Mouse (Mus musculus) neural tube, embryonic 15.5 days (tissue): ENCODE data around the gene Slc9a9. TPM values are rescaled to one million over a fixed set of nuclear protein-coding genes. Genes with fewer than 3 reads are reported as not detected.

Experiments
- ATAC-seq: fragments of 200-750 bp; cut with Nextera tagmentation; 2 replicates; pipeline ENCODE4 v1.8.0; 2017; ENCODE audit warnings: mild to moderate bottlenecking, moderate TSS enrichment, moderate library complexity; ENCODE audit not compliant: low FRiP score
- H3K27ac ChIP-seq: fragments of 300-500 bp; sonication (generic); replicated peaks from 2 replicates; pipeline ENCODE4 v1.5.1; 2015; ENCODE audit warnings: mild to moderate bottlenecking, inconsistent platforms
- H3K27me3 ChIP-seq: fragments of 300-500 bp; sonication (generic); replicated peaks from 2 replicates; pipeline ENCODE4 v1.6.1; 2015; ENCODE audit warnings: inconsistent platforms
- H3K36me3 ChIP-seq: fragments of 300-500 bp; sonication (generic); 2 replicates; pipeline ENCODE4 v1.6.1; 2015; ENCODE audit warnings: inconsistent platforms
- H3K4me1 ChIP-seq: fragments of 300-500 bp; sonication (generic); 2 replicates; pipeline ENCODE4 v1.6.1; 2015; ENCODE audit warnings: inconsistent platforms
- H3K4me2 ChIP-seq: fragments of 300-500 bp; sonication (generic); 2 replicates; pipeline ENCODE4 v1.6.1; 2015; ENCODE audit warnings: inconsistent platforms, mild to moderate bottlenecking, moderate library complexity
- H3K4me3 ChIP-seq: fragments of 300-500 bp; sonication (generic); replicated peaks from 2 replicates; pipeline ENCODE4 v1.5.1; 2015; ENCODE audit warnings: mild to moderate bottlenecking, inconsistent platforms
- H3K9ac ChIP-seq: fragments of 300-500 bp; sonication (generic); replicated peaks from 2 replicates; pipeline ENCODE4 v1.6.1; 2015; ENCODE audit warnings: mild to moderate bottlenecking, inconsistent platforms
- H3K9me3 ChIP-seq: fragments of 300-500 bp; sonication (generic); replicated peaks from 2 replicates; pipeline ENCODE4 v1.6.1; 2016; ENCODE audit warnings: inconsistent platforms
- WGBS: fragments of 180-500 bp; shearing (Covaris S2); methylation state at CpG from one replicate; pipeline ENCODE4 v1.1.7; 2015; ENCODE audit warnings: mixed read lengths; 5-methylcytosine and 5-hydroxymethylcytosine counted together
- polyA plus RNA-seq: library from polyadenylated mRNA; unstranded; fragments of >200 nt; fragmentation: Nextera tagmentation; extraction: Ambion mirVana; gene quantifications from 2 replicates; pipeline ENCODE4 v1.2.1, GENCODE M21; 2015

Gene Slc9a9
- polyA plus RNA-seq, 1 experiment from 2014 or later, result 9.2 TPM

GRCm38 (mm10) chr9:95193672-95194071 lies 524.0 kb downstream of the Slc9a9 start:
- H3K27me3 ChIP-seq, result no peaks in the 10 kb centered on the region
- H3K4me1 ChIP-seq, result no peaks in the 10 kb centered on the region
- H3K4me2 ChIP-seq, result no peak overlapping the region
- H3K36me3 ChIP-seq, result no peaks in the 10 kb centered on the region
- 0 out of 2 replicates have a peak overlapping the region, but pooled peaks have one; percentile 6 for H3K27ac ChIP-seq
- H3K9ac ChIP-seq, result no peak overlapping the region
- ATAC-seq, result no peak
- H3K4me3 ChIP-seq, result no peak overlapping the region
- H3K9me3 ChIP-seq, result no peaks in the 10 kb centered on the region
- 85% methylated on average over 3 of the region's 3 CpGs for WGBS

GRCm38 (mm10) chr9:95194158-95194557 lies 524.4 kb downstream of the Slc9a9 start:
- H3K27me3 ChIP-seq, result no peaks in the 10 kb centered on the region
- no peak for ATAC-seq
- no peak overlapping the region for H3K9ac ChIP-seq
- 71% methylated on average over 5 of the region's 5 CpGs for WGBS
- no peak overlapping the region for H3K4me2 ChIP-seq
- H3K4me3 ChIP-seq, result no peak overlapping the region
- H3K36me3 ChIP-seq, result no peaks in the 10 kb centered on the region
- H3K9me3 ChIP-seq, result no peaks in the 10 kb centered on the region
- no peaks in the 10 kb centered on the region for H3K4me1 ChIP-seq
- 0 out of 2 replicates have a peak overlapping the region, but pooled peaks have one; percentile 6 for H3K27ac ChIP-seq

GRCm38 (mm10) chr9:95207661-95208060 lies 538.0 kb downstream of the Slc9a9 start:
- no peak overlapping the region for H3K9ac ChIP-seq
- no peak overlapping the region for H3K27ac ChIP-seq
- H3K9me3 ChIP-seq, result no peaks in the 10 kb centered on the region
- no peaks in the 10 kb centered on the region for H3K36me3 ChIP-seq
- no peaks in the 10 kb centered on the region for H3K27me3 ChIP-seq
- peaks cover 5% of the 10 kb centered on the region; the same call in 1 of the 2 replicates for H3K4me1 ChIP-seq
- ATAC-seq, result no peak
- H3K4me3 ChIP-seq, result no peak overlapping the region
- H3K4me2 ChIP-seq, result no peak overlapping the region
- WGBS, result 83% methylated on average over 7 of the region's 7 CpGs

GRCm38 (mm10) chr9:95208681-95209080 lies 539.0 kb downstream of the Slc9a9 start:
- Histone ChIP-seq H3K27me3 (no peaks in the 10 kb centered on the region), H3K4me1 (peaks cover 5% of the 10 kb centered on the region; the same call in 1 of the 2 replicates), H3K27ac (no peak overlapping the region), H3K9me3 (no peaks in the 10 kb centered on the region), H3K4me2 (no peak overlapping the region), H3K4me3 (no peak overlapping the region), H3K9ac (no peak overlapping the region), H3K36me3 (no peaks in the 10 kb centered on the region)
- 91% methylated on average over 4 of the region's 4 CpGs for WGBS
- ATAC-seq, result no peak

- no peaks in the 10 kb centered on the region for H3K4me1 ChIP-seq
Observed at GRCm38 (mm10) chr9:95220009-95220408, 550.3 kb downstream of the Slc9a9 start.

GRCm38 (mm10) chr9:95221310-95221709 lies 551.6 kb downstream of the Slc9a9 start:
- Histone ChIP-seq H3K27ac (no peak overlapping the region), H3K36me3 (no peaks in the 10 kb centered on the region), H3K9me3 (no peaks in the 10 kb centered on the region), H3K4me1 (no peaks in the 10 kb centered on the region), H3K27me3 (no peaks in the 10 kb centered on the region), H3K4me3 (no peak overlapping the region), H3K4me2 (no peak overlapping the region), H3K9ac (no peak overlapping the region)
- no peak for ATAC-seq
- 90% methylated on average over 5 of the region's 5 CpGs for WGBS

More at GRCm38 (mm10) chr9:95220009-95220408, 550.3 kb downstream of the Slc9a9 start:
- no peaks in the 10 kb centered on the region for H3K36me3 ChIP-seq
- H3K9ac ChIP-seq, result no peak overlapping the region
- H3K4me2 ChIP-seq, result no peak overlapping the region
- H3K27me3 ChIP-seq, result no peaks in the 10 kb centered on the region
- WGBS, result 85% methylated on average over 3 of the region's 3 CpGs
- no peak overlapping the region for H3K4me3 ChIP-seq
- ATAC-seq, result no peak
- no peak overlapping the region for H3K27ac ChIP-seq
- no peaks in the 10 kb centered on the region for H3K9me3 ChIP-seq

- ATAC-seq, result no peak; the same call in 1 of the 2 replicates
- Histone ChIP-seq H3K4me3 (no peak overlapping the region), H3K27me3 (no peaks in the 10 kb centered on the region), H3K4me1 (no peaks in the 10 kb centered on the region), H3K4me2 (no peak overlapping the region), H3K9ac (no peak overlapping the region), H3K36me3 (no peaks in the 10 kb centered on the region), H3K9me3 (no peaks in the 10 kb centered on the region), H3K27ac (no peak overlapping the region; the same call in 1 of the 2 replicates)
- 55% methylated on average over 4 of the region's 4 CpGs for WGBS
Observed at GRCm38 (mm10) chr9:95226986-95227385, 557.3 kb downstream of the Slc9a9 start.

- H3K4me1 ChIP-seq, result no peaks in the 10 kb centered on the region
- no peak overlapping the region for H3K9ac ChIP-seq
- H3K4me2 ChIP-seq, result no peak overlapping the region
- no peaks in the 10 kb centered on the region for H3K27me3 ChIP-seq
- no peak overlapping the region for H3K4me3 ChIP-seq
- WGBS, result 93% methylated on average over 1 of the region's 1 CpGs
- no peaks in the 10 kb centered on the region for H3K36me3 ChIP-seq
- no peak overlapping the region for H3K27ac ChIP-seq
- ATAC-seq, result no peak
- no peaks in the 10 kb centered on the region for H3K9me3 ChIP-seq
Observed at GRCm38 (mm10) chr9:95228123-95228522, 558.4 kb downstream of the Slc9a9 start.

- Histone ChIP-seq H3K4me3 (no peak overlapping the region), H3K4me1 (no peaks in the 10 kb centered on the region), H3K36me3 (no peaks in the 10 kb centered on the region), H3K4me2 (no peak overlapping the region), H3K27me3 (no peaks in the 10 kb centered on the region), H3K9me3 (no peaks in the 10 kb centered on the region), H3K9ac (no peak overlapping the region), H3K27ac (no peak overlapping the region)
- 85% methylated on average over 2 of the region's 2 CpGs for WGBS
- ATAC-seq, result no peak
Observed at GRCm38 (mm10) chr9:95229147-95229546, 559.4 kb downstream of the Slc9a9 start.

GRCm38 (mm10) chr9:95239900-95240299 lies 570.2 kb downstream of the Slc9a9 start:
- no peaks in the 10 kb centered on the region for H3K36me3 ChIP-seq
- H3K9ac ChIP-seq, result no peak overlapping the region
- H3K9me3 ChIP-seq, result no peaks in the 10 kb centered on the region
- no peak overlapping the region for H3K27ac ChIP-seq
- H3K4me3 ChIP-seq, result no peak overlapping the region
- ATAC-seq, result no peak
- no peaks in the 10 kb centered on the region for H3K4me1 ChIP-seq
- no peaks in the 10 kb centered on the region for H3K27me3 ChIP-seq
- no peak overlapping the region for H3K4me2 ChIP-seq

- Histone ChIP-seq H3K9ac (no peak overlapping the region), H3K27ac (no peak overlapping the region), H3K4me3 (no peak overlapping the region), H3K9me3 (no peaks in the 10 kb centered on the region), H3K27me3 (no peaks in the 10 kb centered on the region), H3K4me1 (no peaks in the 10 kb centered on the region), H3K4me2 (no peak overlapping the region), H3K36me3 (no peaks in the 10 kb centered on the region)
- 96% methylated on average over 2 of the region's 2 CpGs for WGBS
- ATAC-seq, result no peak
Observed at GRCm38 (mm10) chr9:95242628-95243195, 573.0 kb downstream of the Slc9a9 start.

- Histone ChIP-seq H3K36me3 (no peaks in the 10 kb centered on the region), H3K4me2 (no peak overlapping the region), H3K4me1 (no peaks in the 10 kb centered on the region), H3K27ac (no peak overlapping the region), H3K4me3 (no peak overlapping the region), H3K9ac (no peak overlapping the region), H3K27me3 (no peaks in the 10 kb centered on the region), H3K9me3 (no peaks in the 10 kb centered on the region)
- ATAC-seq, result no peak
- WGBS, result 82% methylated on average over 4 of the region's 4 CpGs
Observed at GRCm38 (mm10) chr9:95254162-95254561, 584.5 kb downstream of the Slc9a9 start.
